Mouse (Mus musculus) stomach, adult 2 months (tissue): ENCODE measurements around the gene Fbxo24. TPM values are rescaled to one million over a fixed set of nuclear protein-coding genes. Genes with fewer than 3 reads are reported as not detected.

Experiments used
- polyA plus RNA-seq: library from polyadenylated mRNA; depleted of rRNA; stranded (reverse); fragments of >200 nt; gene quantifications from 2 replicates; pipeline ENCODE4 v1.2.3, GENCODE M21; 2012; rRNA removed

Fbxo24 gene
- 0.65 and 0.66 TPM in 2 replicates for polyA plus RNA-seq

DNA sequence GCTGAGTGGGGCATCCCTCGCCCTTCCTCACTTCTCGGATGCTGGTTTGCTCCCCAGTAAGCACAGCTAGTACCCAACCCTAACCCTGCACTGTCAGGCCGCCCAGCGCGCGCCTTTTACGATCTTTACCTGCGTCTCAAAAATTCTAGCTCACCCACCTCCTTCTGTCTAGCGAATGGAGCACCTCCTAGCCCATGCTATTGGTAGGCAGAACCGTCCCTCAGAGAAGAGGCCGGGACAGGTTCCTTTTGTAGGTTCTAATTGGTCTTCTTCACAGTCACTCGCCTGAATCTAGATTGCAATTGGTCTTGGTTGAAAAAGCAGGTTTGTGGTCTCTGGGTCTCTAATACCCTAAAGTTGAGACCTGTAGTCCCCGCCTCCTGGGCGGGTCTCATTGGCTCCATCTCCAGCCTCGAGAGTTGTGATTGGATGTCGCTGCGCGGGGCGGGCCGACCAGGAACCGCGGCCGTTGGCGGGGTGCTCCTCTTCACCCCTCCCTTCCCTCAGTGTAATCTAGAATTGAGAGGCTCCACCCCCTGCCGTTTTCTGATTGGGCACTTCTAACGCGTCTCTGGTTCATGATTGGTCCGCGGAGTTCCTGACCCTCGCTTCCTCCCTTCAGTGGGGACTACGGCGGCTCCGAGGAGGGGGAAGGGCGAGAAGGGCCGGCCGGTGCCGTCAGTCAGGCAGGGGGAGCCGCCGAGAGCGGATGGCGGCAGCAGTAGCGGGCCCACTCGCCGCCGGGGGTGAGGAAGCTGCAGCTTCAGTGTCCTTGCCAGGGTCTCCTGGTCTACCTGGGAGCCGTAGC is at the start of gene Fbxo24, which contains the start of the genes Lrch4 and Gm20605:
Fbxo24 (minus strand) TSS at position 505 of the 808 bp plus-strand sequence.
Lrch4 (plus strand) TSS at position 624 of the 808 bp plus-strand sequence.
Gm20605 (plus strand) TSS at position 678 of the 808 bp plus-strand sequence.

DNA sequence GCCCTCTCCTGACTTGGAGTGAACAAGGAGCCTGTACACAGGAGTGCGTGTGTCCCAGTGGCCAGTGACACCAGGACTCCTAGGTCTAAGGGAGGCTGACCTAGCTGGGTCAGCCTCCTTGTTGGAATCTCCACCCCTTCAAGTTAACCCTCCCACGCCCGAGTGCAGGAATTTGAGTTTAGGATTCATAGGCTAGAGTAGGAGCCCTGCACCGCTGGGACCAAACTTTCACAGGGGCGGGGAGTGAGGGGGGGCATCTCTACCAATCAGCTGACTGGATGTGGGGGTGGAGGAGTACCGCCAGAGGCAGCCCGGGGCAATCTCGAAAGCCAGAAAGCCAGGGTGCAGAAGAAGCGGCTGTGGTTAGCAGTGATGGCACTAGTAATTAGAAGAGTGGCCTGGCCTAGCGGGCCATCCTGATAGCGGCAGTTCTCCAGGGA is 16.9 kb upstream of the Fbxo24 start, which contains the start of gene Irs3:
Irs3 (minus strand) TSS at position 63 of the 440 bp plus-strand sequence.

DNA sequence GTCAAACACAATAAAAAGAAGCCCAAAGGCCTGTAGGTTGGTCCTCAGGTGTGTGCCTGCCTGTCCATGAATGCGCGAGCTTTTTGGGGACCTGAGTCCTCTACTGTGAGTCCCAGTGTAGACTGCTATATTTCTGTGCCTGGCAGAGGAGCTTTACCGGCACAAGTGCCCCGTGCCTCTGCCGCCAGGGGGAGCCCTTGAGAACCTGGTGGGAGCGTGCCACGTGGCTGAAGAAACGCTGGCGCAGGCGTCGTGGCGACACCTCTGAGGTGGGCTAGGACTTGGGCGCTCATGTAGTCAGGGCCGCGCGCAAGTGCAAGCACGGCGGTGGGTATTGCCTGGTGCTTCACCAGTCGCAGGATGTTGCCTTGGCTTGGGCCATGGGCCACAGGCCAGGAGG is 12.3 kb upstream of the Fbxo24 start, which contains the start of gene Sap25:
Sap25 (plus strand) TSS at position 281 of the 400 bp plus-strand sequence.

DNA sequence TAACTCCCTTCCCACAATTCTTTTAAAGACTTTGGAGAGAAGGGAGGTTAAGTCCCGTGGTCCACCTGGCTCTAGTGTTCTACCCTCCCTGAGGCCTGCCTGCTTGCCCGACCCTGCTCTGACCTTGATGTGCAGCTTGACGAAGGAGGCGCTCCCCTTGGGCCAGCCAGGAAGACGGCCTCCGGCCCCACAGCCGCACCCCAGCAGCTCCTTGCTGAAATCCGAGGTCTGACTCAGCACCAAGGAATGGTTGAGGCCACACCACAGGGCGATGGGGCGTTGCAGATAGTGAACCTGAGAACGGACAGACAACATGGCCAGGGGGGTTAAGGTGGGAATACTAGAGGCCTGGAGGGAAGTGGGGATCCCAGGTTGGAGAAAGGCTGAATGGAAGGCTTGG is 15.3 kb downstream of the Fbxo24 start, which contains the start of gene Pcolce:
Pcolce (minus strand) TSS at position 235 of the 400 bp plus-strand sequence.

GRCm38 (mm10) chr5:137600619-137601364 is 28.0 kb downstream of the Fbxo24 start, which contains the start of gene Mospd3:
Mospd3 (minus strand) TSS chr5:137601058.

GRCm38 (mm10) chr5:137569665-137570064 is 59.1 kb downstream of the Fbxo24 start, which contains the start of gene Tfr2:
Tfr2 (plus strand) TSS chr5:137569840.

Other genes starting within 250 kb of the Fbxo24 start
- 0.40 and 0.66 TPM in 2 replicates for gene Zan, start 151.9 kb downstream of the Fbxo24 start, polyA plus RNA-seq
- 24.5 and 34.1 TPM in 2 replicates for gene Pop7, start 126.5 kb downstream of the Fbxo24 start, polyA plus RNA-seq
- 9.9 and 13.0 TPM in 2 replicates for gene Gigyf1, start 110.5 kb downstream of the Fbxo24 start, polyA plus RNA-seq
- gene Epo, start 95.8 kb downstream of the Fbxo24 start, polyA plus RNA-seq = not detected in 2 replicates
- 621 and 843 TPM in 2 replicates for gene Gnb2, start 95.5 kb downstream of the Fbxo24 start, polyA plus RNA-seq
- gene Actl6b, start 75.5 kb downstream of the Fbxo24 start, polyA plus RNA-seq = 0.78 and 1.4 TPM in 2 replicates
- 0.61 and 0.76 TPM in 2 replicates for gene Tfr2, start 59.2 kb downstream of the Fbxo24 start, polyA plus RNA-seq
- 93.4 and 111 TPM in 2 replicates for gene Mospd3, start 27.9 kb downstream of the Fbxo24 start, polyA plus RNA-seq
- gene Pcolce, start 15.2 kb downstream of the Fbxo24 start, polyA plus RNA-seq = 82.5 and 87.8 TPM in 2 replicates
- gene Lrch4, start 119 bp upstream of the Fbxo24 start, polyA plus RNA-seq = 19.9 and 26.0 TPM in 2 replicates
- 13.3 and 15.3 TPM in 2 replicates for gene Gm20605, start 173 bp upstream of the Fbxo24 start, polyA plus RNA-seq
- 68.8 and 109 TPM in 2 replicates for gene Sap25, start 12.3 kb upstream of the Fbxo24 start, polyA plus RNA-seq
- gene Irs3, start 16.7 kb upstream of the Fbxo24 start, polyA plus RNA-seq = 0.51 and 0.54 TPM in 2 replicates
- gene Agfg2, start 55.7 kb upstream of the Fbxo24 start, polyA plus RNA-seq = 10.0 and 11.3 TPM in 2 replicates
- gene Nyap1, start 112.6 kb upstream of the Fbxo24 start, polyA plus RNA-seq = 3.5 and 5.9 TPM in 2 replicates
- gene Tsc22d4, start 116.7 kb upstream of the Fbxo24 start, polyA plus RNA-seq = 77.2 and 105 TPM in 2 replicates
- gene Ppp1r35, start 149.8 kb upstream of the Fbxo24 start, polyA plus RNA-seq = 33.3 and 51.9 TPM in 2 replicates
- 9.1 and 12.3 TPM in 2 replicates for gene Mepce, start 158.7 kb upstream of the Fbxo24 start, polyA plus RNA-seq
- gene Zcwpw1, start 158.8 kb upstream of the Fbxo24 start, polyA plus RNA-seq = 0.03 and 0.16 TPM in 2 replicates
- 0.38 and 1.1 TPM in 2 replicates for gene Pilra, start 207.3 kb upstream of the Fbxo24 start, polyA plus RNA-seq
- 1.5 and 2.7 TPM in 2 replicates for gene Pilrb1, start 229.1 kb upstream of the Fbxo24 start, polyA plus RNA-seq
- gene Pilrb2, start 242.8 kb upstream of the Fbxo24 start, polyA plus RNA-seq = 0.54 and 1.1 TPM in 2 replicates